Mouse (Mus musculus) liver, embryonic 12.5 days (tissue): ENCODE data around the gene Cln3. TPM values are rescaled to one million over a fixed set of nuclear protein-coding genes. Genes with fewer than 3 reads are reported as not detected.

Experiments
- ATAC-seq: fragments of 200-750 bp; cut with Nextera tagmentation; 2 replicates; pipeline ENCODE4 v1.8.0; 2017; ENCODE audit warnings: moderate number of reproducible peaks, mild to moderate bottlenecking, moderate library complexity
- H3K27ac ChIP-seq: fragments of 300-500 bp; sonication (generic); 2 replicates; pipeline ENCODE4 v1.5.1; 2016; ENCODE audit warnings: mild to moderate bottlenecking
- H3K27me3 ChIP-seq: fragments of 300-500 bp; sonication (generic); replicated peaks from 2 replicates; pipeline ENCODE4 v1.6.1; 2016; ENCODE audit warnings: mild to moderate bottlenecking, moderate library complexity
- H3K36me3 ChIP-seq: fragments of 300-500 bp; sonication (generic); 2 replicates; pipeline ENCODE4 v1.6.1; 2016; ENCODE audit warnings: mild to moderate bottlenecking, moderate library complexity
- H3K4me1 ChIP-seq: fragments of 300-500 bp; sonication (generic); 2 replicates; pipeline ENCODE4 v1.6.1; 2016
- H3K4me2 ChIP-seq: fragments of 300-500 bp; sonication (generic); 2 replicates; pipeline ENCODE4 v1.6.1; 2016; ENCODE audit warnings: mild to moderate bottlenecking, moderate library complexity
- H3K4me3 ChIP-seq: fragments of 300-500 bp; sonication (generic); 2 replicates; pipeline ENCODE4 v1.5.1; 2016; ENCODE audit warnings: mild to moderate bottlenecking, moderate library complexity
- H3K9ac ChIP-seq: fragments of 300-500 bp; sonication (generic); 2 replicates; pipeline ENCODE4 v1.6.1; 2016; ENCODE audit warnings: mild to moderate bottlenecking, moderate library complexity
- H3K9me3 ChIP-seq: fragments of 300-500 bp; sonication (generic); replicated peaks from 2 replicates; pipeline ENCODE4 v1.6.1; 2016; ENCODE audit warnings: mild to moderate bottlenecking, moderate library complexity
- WGBS: fragments of 180-500 bp; shearing (Covaris S2); methylation state at CpG from one replicate; pipeline ENCODE4 v1.1.7; 2016; ENCODE audit not compliant: insufficient replicate concordance; 5-methylcytosine and 5-hydroxymethylcytosine counted together
- microRNA-seq: library from miRNA; unstranded; fragments of <30 nt; microRNA quantifications from one replicate; pipeline ENCODE4, GENCODE M21; 2017
- polyA plus RNA-seq: library from polyadenylated mRNA; unstranded; fragments of >200 nt; fragmentation: Nextera tagmentation; extraction: Ambion mirVana; gene quantifications from 2 replicates; pipeline ENCODE4 v1.2.1, GENCODE M21; 2016

Gene Cln3
- polyA plus RNA-seq, 1 experiment from 2014 or later, result 12.5 TPM

DNA sequence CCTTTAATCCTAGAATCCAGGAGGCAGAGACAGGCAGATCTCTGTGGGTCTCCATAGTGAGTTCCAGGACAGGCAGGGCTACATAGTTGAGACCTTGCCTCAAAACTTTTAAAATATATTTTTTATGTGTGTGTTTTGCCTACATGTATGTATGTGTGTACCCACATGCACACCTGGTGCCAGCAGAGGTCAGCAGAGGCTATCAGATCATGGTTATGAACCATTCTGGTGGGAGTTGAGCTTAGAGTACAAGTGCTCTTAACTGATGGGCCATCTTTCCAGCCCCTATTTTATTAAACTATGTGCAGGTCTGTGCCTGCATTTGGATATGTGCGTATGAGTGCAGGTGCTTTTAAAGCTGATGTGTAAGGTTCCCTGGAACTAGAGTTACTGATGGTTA is 30.8 kb downstream of the Cln3 start:
- Histone ChIP-seq H3K4me2 (no peak overlapping the region), H3K27ac (no peak overlapping the region; the same call in 1 of the 2 replicates), H3K9me3 (no peaks in the 10 kb centered on the region), H3K9ac (no peak overlapping the region), H3K4me1 (no peaks in the 10 kb centered on the region), H3K4me3 (no peak overlapping the region), H3K36me3 (peaks cover 99% of the 10 kb centered on the region), H3K27me3 (no peaks in the 10 kb centered on the region)
- ATAC-seq, result no peak
- 70% methylated on average over 1 of the region's 1 CpGs for WGBS

DNA sequence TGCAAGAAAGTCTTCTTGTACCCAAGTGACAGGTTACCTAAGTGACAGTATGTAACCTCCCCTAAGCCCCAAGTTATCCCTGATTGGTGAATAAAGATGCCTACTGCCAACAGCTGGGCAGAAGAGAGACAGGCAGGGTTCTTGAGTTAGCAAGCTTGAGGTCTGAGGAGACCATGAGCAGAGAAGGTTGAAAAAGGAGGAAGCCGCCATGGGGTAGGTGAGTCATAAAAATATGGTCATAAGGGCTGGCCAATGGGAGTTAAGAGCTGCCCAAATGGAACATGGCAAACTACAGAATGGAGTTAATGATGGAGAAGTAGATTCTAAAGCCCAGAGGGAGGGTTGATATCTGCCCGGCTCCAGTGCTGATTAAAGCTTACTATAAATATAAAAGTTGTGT is 40.0 kb downstream of the Cln3 start:
- H3K36me3 ChIP-seq, result peaks cover 67% of the 10 kb centered on the region
- no peak overlapping the region for H3K4me2 ChIP-seq
- no peak overlapping the region for H3K9ac ChIP-seq
- H3K9me3 ChIP-seq, result no peaks in the 10 kb centered on the region
- H3K27ac ChIP-seq, result no peak overlapping the region
- no peaks in the 10 kb centered on the region for H3K4me1 ChIP-seq
- ATAC-seq, result no peak
- H3K4me3 ChIP-seq, result no peak overlapping the region
- 81% methylated on average over 2 of the region's 2 CpGs for WGBS
- H3K27me3 ChIP-seq, result no peaks in the 10 kb centered on the region

DNA sequence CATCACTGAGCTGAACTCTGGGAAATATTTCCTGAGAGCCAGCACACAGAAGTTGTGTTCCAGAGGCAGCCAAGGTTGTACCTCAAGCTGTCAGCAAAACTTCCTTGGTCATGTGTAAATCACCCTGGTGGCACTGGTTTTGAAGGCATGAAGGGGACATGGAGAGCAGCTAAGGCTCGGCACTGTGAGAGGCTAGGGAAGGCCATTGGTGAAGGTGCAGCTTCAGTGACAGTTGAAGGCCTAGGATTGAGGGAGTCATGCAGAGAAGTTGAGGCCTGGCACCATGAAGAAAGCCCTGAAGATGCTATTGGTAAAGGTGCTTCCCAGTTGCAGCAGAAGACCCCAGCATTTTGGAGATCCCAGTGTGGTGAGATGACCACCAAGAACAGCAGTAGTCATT is 44.0 kb downstream of the Cln3 start:
- ATAC-seq, result no peak
- no peak overlapping the region for H3K9ac ChIP-seq
- H3K27ac ChIP-seq, result no peak overlapping the region
- peaks cover 28% of the 10 kb centered on the region for H3K36me3 ChIP-seq
- H3K4me1 ChIP-seq, result no peaks in the 10 kb centered on the region
- H3K4me3 ChIP-seq, result no peak overlapping the region
- H3K9me3 ChIP-seq, result no peaks in the 10 kb centered on the region
- WGBS, result 64% methylated on average over 1 of the region's 1 CpGs
- peaks cover 6% of the 10 kb centered on the region for H3K27me3 ChIP-seq
- no peak overlapping the region for H3K4me2 ChIP-seq

DNA sequence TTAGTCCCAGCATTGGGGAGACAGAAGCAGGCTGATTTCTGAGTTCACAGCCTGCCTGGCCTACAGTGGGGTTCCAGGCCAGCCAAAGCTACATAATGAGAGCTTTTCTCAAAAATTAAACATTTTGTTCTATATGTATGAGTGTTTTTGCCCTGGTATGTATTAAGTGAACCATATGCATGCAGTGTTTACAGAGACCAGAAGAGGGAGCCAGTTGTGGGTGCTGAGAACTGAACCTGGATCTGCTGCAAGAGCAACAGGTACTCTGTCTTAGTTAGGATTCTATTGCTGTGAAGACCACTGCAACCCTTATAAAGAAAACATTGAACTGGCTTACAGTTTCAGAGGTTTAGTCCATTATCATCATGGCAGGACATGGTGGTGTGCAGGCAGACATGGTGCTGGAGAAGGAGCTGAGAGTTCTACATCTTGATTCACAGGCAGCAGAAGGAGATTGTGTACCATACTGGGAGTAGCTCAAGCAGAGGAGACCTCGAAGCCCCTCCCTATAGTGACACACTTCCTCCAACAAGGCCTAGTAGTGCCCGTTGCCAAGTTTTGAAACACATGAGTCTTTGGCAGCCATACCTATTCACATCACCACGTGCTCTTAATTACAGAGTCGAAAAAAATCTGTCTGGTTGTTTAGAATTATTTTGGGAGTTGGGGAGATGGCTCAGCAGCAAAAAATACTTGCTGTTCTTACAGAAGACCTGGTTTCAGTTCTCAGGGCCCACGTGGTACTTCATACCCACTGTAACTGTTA is 47.6 kb downstream of the Cln3 start:
- Histone ChIP-seq H3K4me2 (no peak overlapping the region), H3K36me3 (no peaks in the 10 kb centered on the region), H3K27ac (no peak overlapping the region), H3K27me3 (peaks cover 27% of the 10 kb centered on the region), H3K9ac (no peak overlapping the region), H3K9me3 (no peaks in the 10 kb centered on the region), H3K4me3 (no peak overlapping the region), H3K4me1 (0 out of 2 replicates have a peak, but pooled peaks cover 6% of the 10 kb centered on the region)
- no peak for ATAC-seq
- 57% methylated on average over 5 of the region's 5 CpGs for WGBS

DNA sequence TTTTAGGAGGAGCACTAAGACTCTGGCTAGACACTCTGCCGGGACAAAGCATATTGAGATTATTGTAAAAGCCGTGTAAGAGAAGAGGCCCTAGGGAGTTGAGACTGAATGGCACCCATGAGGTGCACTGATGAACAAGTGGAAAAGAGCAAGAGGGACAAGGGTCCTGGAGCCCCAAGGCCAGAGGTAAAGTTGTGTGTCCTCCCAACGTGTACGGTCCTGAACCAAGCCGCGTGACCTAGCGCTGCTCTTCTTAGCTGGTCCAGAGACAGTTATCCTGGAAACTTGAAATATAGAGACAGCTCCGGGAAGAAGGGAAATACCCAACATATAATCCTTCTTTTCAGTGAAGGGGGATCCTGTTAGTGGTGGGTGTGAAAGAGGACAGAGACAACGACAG is 49.2 kb downstream of the Cln3 start:
- no peak for ATAC-seq
- Histone ChIP-seq H3K27me3 (peaks cover 27% of the 10 kb centered on the region), H3K9me3 (no peaks in the 10 kb centered on the region), H3K9ac (peak overlapping the region; percentile 55; the same call in 1 of the 2 replicates), H3K4me1 (0 out of 2 replicates have a peak, but pooled peaks cover 6% of the 10 kb centered on the region), H3K4me3 (peak overlapping the region; percentile 47), H3K4me2 (peak overlapping the region; percentile 67), H3K27ac (no peak overlapping the region), H3K36me3 (no peaks in the 10 kb centered on the region)
- 65% methylated on average over 9 of the region's 9 CpGs for WGBS

DNA sequence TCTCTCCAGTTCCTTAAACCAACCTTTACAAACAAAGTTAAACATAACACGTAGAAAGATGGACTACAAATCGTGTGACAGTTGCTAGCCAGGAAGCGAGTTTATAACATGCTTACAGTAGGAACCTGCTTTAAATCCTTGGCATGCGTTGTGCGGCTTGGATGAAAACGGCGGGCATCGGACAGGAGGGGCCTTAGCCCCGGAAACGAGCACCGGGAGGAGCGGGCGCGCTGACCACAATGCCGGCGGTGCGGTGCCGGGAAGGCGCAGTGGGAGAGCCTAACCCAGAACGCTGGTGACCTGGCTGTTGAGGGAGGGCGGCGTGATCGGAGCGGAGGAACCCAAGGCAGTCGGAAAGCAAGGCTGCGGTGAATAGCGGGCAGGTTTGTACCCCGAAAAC is 49.9 kb downstream of the Cln3 start:
- no peaks in the 10 kb centered on the region for H3K9me3 ChIP-seq
- H3K27me3 ChIP-seq, result peaks cover 27% of the 10 kb centered on the region
- H3K27ac ChIP-seq, result no peak overlapping the region
- H3K9ac ChIP-seq, result peak overlapping the region; percentile 55; the same call in 1 of the 2 replicates
- H3K4me3 ChIP-seq, result peak overlapping the region; percentile 47
- H3K4me2 ChIP-seq, result peak overlapping the region; percentile 67
- ATAC-seq, result no peak
- 2% methylated on average over 28 of the region's 28 CpGs for WGBS
- H3K4me1 ChIP-seq, result 0 out of 2 replicates have a peak, but pooled peaks cover 6% of the 10 kb centered on the region
- H3K36me3 ChIP-seq, result no peaks in the 10 kb centered on the region

DNA sequence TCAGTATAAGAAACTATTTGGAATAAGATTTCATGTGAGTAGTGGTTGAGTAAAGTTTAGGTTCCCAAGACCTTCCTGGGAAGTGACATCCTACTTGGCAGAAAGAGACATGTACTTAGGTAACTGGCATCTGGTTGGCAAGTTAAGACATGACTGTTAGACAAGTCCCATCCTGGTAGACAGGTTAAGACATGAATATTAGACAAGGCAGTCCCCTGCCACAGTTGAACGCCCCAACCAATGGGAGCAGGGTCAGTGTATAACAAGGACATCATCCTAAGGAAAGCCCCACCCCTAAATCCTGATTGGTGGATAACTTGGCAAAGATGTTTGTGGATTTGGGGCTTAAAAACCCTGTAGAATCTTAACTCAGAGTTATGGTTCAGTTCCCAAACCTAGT is 52.2 kb downstream of the Cln3 start:
- no peak for ATAC-seq

DNA sequence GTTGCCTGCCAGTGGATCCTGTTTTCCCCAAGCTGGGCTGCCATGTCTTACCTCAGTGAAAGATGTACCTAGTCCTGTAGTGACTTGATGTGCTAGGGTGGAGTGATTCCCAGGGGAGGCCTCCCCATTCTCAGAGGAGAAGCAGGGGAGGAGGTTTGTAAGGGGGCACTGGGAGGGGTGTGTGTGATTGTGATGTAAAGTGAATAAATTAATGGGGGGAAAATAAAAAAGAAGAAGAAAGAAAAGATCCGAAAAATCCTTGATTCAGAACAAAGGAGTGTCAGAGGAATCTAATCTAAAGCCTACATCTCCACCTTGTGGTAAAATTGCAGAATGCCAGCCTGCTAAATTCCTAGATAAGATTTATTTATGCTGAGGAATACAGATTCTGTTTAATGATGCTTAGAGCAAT is 57.4 kb downstream of the Cln3 start:
- Histone ChIP-seq H3K9ac (no peak overlapping the region), H3K4me3 (no peak overlapping the region), H3K27ac (no peak overlapping the region), H3K27me3 (no peaks in the 10 kb centered on the region; the same call in 1 of the 2 replicates), H3K9me3 (no peaks in the 10 kb centered on the region), H3K4me1 (no peaks in the 10 kb centered on the region), H3K36me3 (no peaks in the 10 kb centered on the region), H3K4me2 (no peak overlapping the region)
- WGBS, result 34% methylated on average over 1 of the region's 1 CpGs
- no peak for ATAC-seq

More for the DNA sequence above, 52.2 kb downstream of the Cln3 start:
- Histone ChIP-seq H3K4me3 (no peak overlapping the region), H3K4me1 (0 out of 2 replicates have a peak, but pooled peaks cover 6% of the 10 kb centered on the region), H3K9me3 (no peaks in the 10 kb centered on the region), H3K27me3 (peaks cover 27% of the 10 kb centered on the region), H3K9ac (no peak overlapping the region), H3K36me3 (no peaks in the 10 kb centered on the region), H3K27ac (no peak overlapping the region), H3K4me2 (no peak overlapping the region)
- 68% methylated on average over 1 of the region's 1 CpGs for WGBS

DNA sequence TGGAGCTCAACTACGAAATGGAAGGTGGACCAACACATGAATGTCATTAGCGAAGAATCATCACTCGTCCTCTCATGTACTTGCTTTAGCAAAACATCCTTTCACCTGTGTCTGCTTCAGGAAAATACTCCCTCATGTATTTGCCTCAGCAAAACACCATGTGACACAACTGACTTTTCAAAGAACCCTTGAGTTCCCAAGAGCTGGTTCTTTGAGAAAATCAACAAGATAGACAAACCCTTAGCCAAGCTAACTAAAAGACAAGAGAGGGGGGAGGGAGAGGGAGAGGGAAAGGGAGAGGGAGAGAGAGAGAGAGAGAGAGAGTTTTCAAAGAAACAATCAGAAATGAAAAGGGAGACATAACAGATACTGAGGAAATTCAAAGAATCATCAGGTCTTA is 62.3 kb downstream of the Cln3 start:
- H3K27me3 ChIP-seq, result peaks cover under 1% of the 10 kb centered on the region; the same call in 1 of the 2 replicates
- H3K27ac ChIP-seq, result no peak overlapping the region
- no peaks in the 10 kb centered on the region for H3K4me1 ChIP-seq
- no peak overlapping the region for H3K9ac ChIP-seq
- H3K4me3 ChIP-seq, result no peak overlapping the region
- ATAC-seq, result no peak
- H3K36me3 ChIP-seq, result no peaks in the 10 kb centered on the region
- 62% methylated on average over 3 of the region's 3 CpGs for WGBS
- H3K4me2 ChIP-seq, result no peak overlapping the region
- H3K9me3 ChIP-seq, result no peaks in the 10 kb centered on the region

Small RNAs within 50 kb of the gene (microRNA-seq; reads per million reads assigned to microRNA genes)
- gene Mir7059, result 1.1 reads per million

Other genes with a start within 250 kb of the Cln3 start
- 14.5 and 15.6 TPM in 2 replicates for gene Lat, start 216.2 kb downstream of the Cln3 start, polyA plus RNA-seq
- 27.3 and 29.1 TPM in 2 replicates for gene Spns1, start 208.4 kb downstream of the Cln3 start, polyA plus RNA-seq
- 3.6 and 3.7 TPM in 2 replicates for gene Nfatc2ip, start 189.1 kb downstream of the Cln3 start, polyA plus RNA-seq
- 0.08 TPM in 1 of 2 replicates, not detected in the other for gene Cd19, start 170.9 kb downstream of the Cln3 start, polyA plus RNA-seq
- gene Rabep2, start 157.1 kb downstream of the Cln3 start, polyA plus RNA-seq, result 9.6 and 10.2 TPM in 2 replicates
- 0.17 and 1.5 TPM in 2 replicates for gene Atp2a1, start 122.7 kb downstream of the Cln3 start, polyA plus RNA-seq
- 17.0 and 17.5 TPM in 2 replicates for gene Sh2b1, start 110.4 kb downstream of the Cln3 start, polyA plus RNA-seq
- 120 and 129 TPM in 2 replicates for gene Tufm, start 98.5 kb downstream of the Cln3 start, polyA plus RNA-seq
- 48.7 and 49.4 TPM in 2 replicates for gene Atxn2l, start 82.4 kb downstream of the Cln3 start, polyA plus RNA-seq
- gene Eif3c, start 19.4 kb downstream of the Cln3 start, polyA plus RNA-seq, result 157 and 164 TPM in 2 replicates
- gene Apobr, start 875 bp downstream of the Cln3 start, polyA plus RNA-seq, result 0.77 and 1.1 TPM in 2 replicates
- gene Il27, start 9.1 kb upstream of the Cln3 start, polyA plus RNA-seq, result not detected in 2 replicates
- gene Nupr1, start 45.0 kb upstream of the Cln3 start, polyA plus RNA-seq, result 3.2 and 3.7 TPM in 2 replicates
- gene Sgf29, start 63.5 kb upstream of the Cln3 start, polyA plus RNA-seq, result 36.3 and 42.4 TPM in 2 replicates
- gene Sult1a1, start 90.6 kb upstream of the Cln3 start, polyA plus RNA-seq, result 0.24 and 0.50 TPM in 2 replicates
- 134 and 153 TPM in 2 replicates for gene Bola2, start 109.6 kb upstream of the Cln3 start, polyA plus RNA-seq
- 4.5 and 5.1 TPM in 2 replicates for gene Slx1b, start 110.0 kb upstream of the Cln3 start, polyA plus RNA-seq
- gene Coro1a, start 122.0 kb upstream of the Cln3 start, polyA plus RNA-seq, result 77.9 and 86.6 TPM in 2 replicates
- gene Mapk3, start 173.8 kb upstream of the Cln3 start, polyA plus RNA-seq, result 23.7 and 25.0 TPM in 2 replicates
- gene Gdpd3, start 180.5 kb upstream of the Cln3 start, polyA plus RNA-seq, result 0.54 and 0.78 TPM in 2 replicates
- gene Ypel3, start 191.1 kb upstream of the Cln3 start, polyA plus RNA-seq, result 77.2 and 78.5 TPM in 2 replicates
- 0.33 and 0.50 TPM in 2 replicates for gene Tbx6, start 195.7 kb upstream of the Cln3 start, polyA plus RNA-seq
- 191 and 205 TPM in 2 replicates for gene Ppp4c, start 206.7 kb upstream of the Cln3 start, polyA plus RNA-seq
- gene Fam57b, start 211.9 kb upstream of the Cln3 start, polyA plus RNA-seq, result not detected in 2 replicates
- not detected in 2 replicates for gene 4930451I11Rik, start 245.8 kb upstream of the Cln3 start, polyA plus RNA-seq